Mouse (Mus musculus) cerebellum, adult 2 months (tissue): ENCODE results near the gene B4galt7. TPM values are rescaled to one million over a fixed set of nuclear protein-coding genes. Genes with fewer than 3 reads are reported as not detected.

Source experiments
- DNase-seq, 2 experiments: peaks; one replicate each; pipeline ENCODE4 v3.0.0; 2021
- H3K27ac ChIP-seq: fragments of 200-500 bp; 2 replicates; pipeline ENCODE4 v1.5.1; 2012; ENCODE audit warnings: low read length, control low read depth, inconsistent platforms; ENCODE audit not compliant: insufficient read depth
- H3K27me3 ChIP-seq: fragments of 200-500 bp; 2 replicates; pipeline ENCODE4 v1.6.1; 2012; ENCODE audit warnings: inconsistent platforms, mild to moderate bottlenecking, low read length, moderate library complexity; ENCODE audit not compliant: control insufficient read depth, insufficient read depth
- H3K4me1 ChIP-seq: fragments of 200-500 bp; 2 replicates; pipeline ENCODE4 v1.6.1; 2011; ENCODE audit warnings: low read length; ENCODE audit not compliant: control insufficient read depth, insufficient read depth
- H3K4me3 ChIP-seq: fragments of 200-500 bp; replicated peaks from 2 replicates; pipeline ENCODE3; 2011; ENCODE audit warnings: mild to moderate bottlenecking, low read depth, low read length, control low read depth; ENCODE audit not compliant: insufficient read depth
- CTCF ChIP-seq: fragments of 200-500 bp; IDR thresholded peaks from 2 replicates; pipeline ENCODE4 v1.5.1; 2011; ENCODE audit warnings: low read depth, mild to moderate bottlenecking, control low read depth, low read length, moderate library complexity, borderline replicate concordance; ENCODE audit not compliant: insufficient read depth
- POLR2A ChIP-seq: fragments of 200-500 bp; IDR thresholded peaks from 2 replicates; pipeline ENCODE4 v1.6.1; 2011; ENCODE audit warnings: low read length, control low read depth, borderline replicate concordance; ENCODE audit not compliant: insufficient read depth
- WGBS: fragments of 180-500 bp; shearing (Covaris S2); methylation state at CpG from one replicate; pipeline ENCODE4 v1.1.7; 2018; 5-methylcytosine and 5-hydroxymethylcytosine counted together
- polyA plus RNA-seq: library from polyadenylated mRNA; depleted of rRNA; stranded (reverse); fragments of >200 nt; gene quantifications from 2 replicates; pipeline ENCODE4 v1.2.3, GENCODE M21; 2012; rRNA removed

B4galt7 gene
- polyA plus RNA-seq, 1 experiment: 32.0 TPM

- no peak overlapping the region for H3K4me3 ChIP-seq
- TF ChIP-seq CTCF: no peak
- TF ChIP-seq POLR2A: no peak
- H3K27me3 ChIP-seq: no peaks in the 10 kb centered on the region
- WGBS: 86% methylated on average over 6 of the region's 6 CpGs
- no peak overlapping the region for H3K27ac ChIP-seq
- no peaks in the 10 kb centered on the region for H3K4me1 ChIP-seq
- no peak for DNase-seq
These were observed 51.3 kb downstream of the B4galt7 start for GRCm38 (mm10) chr13:55650980-55651379.

Other genes starting within 250 kb of the B4galt7 start
- gene Lman2, start 237.1 kb upstream of the B4galt7 start, polyA plus RNA-seq: 65.1 and 66.7 TPM in 2 replicates
- gene Rgs14, start 230.2 kb upstream of the B4galt7 start, polyA plus RNA-seq: 0.30 and 0.46 TPM in 2 replicates
- gene Slc34a1, start 201.7 kb upstream of the B4galt7 start, polyA plus RNA-seq: not detected in 2 replicates
- gene Pfn3, start 184.7 kb upstream of the B4galt7 start, polyA plus RNA-seq: not detected in 2 replicates
- 0.05 and 0.11 TPM in 2 replicates for gene F12, start 173.1 kb upstream of the B4galt7 start, polyA plus RNA-seq
- 52.7 and 53.9 TPM in 2 replicates for gene Grk6, start 154.8 kb upstream of the B4galt7 start, polyA plus RNA-seq
- 10.7 and 13.0 TPM in 2 replicates for gene Prr7, start 135.6 kb upstream of the B4galt7 start, polyA plus RNA-seq
- gene Dbn1, start 111.8 kb upstream of the B4galt7 start, polyA plus RNA-seq: 97.4 and 108 TPM in 2 replicates
- gene Pdlim7, start 86.2 kb upstream of the B4galt7 start, polyA plus RNA-seq: 66.8 and 67.2 TPM in 2 replicates
- gene Dok3, start 70.6 kb upstream of the B4galt7 start, polyA plus RNA-seq: 9.3 and 9.8 TPM in 2 replicates
- gene Ddx41, start 63.2 kb upstream of the B4galt7 start, polyA plus RNA-seq: 66.3 and 70.3 TPM in 2 replicates
- 127 and 128 TPM in 2 replicates for gene Fam193b, start 28.8 kb upstream of the B4galt7 start, polyA plus RNA-seq
- 107 and 113 TPM in 2 replicates for gene Tmed9, start 26.2 kb upstream of the B4galt7 start, polyA plus RNA-seq
- gene Caml, start 23.1 kb downstream of the B4galt7 start, polyA plus RNA-seq: 63.9 and 64.3 TPM in 2 replicates
- gene Ddx46, start 35.1 kb downstream of the B4galt7 start, polyA plus RNA-seq: 55.3 and 58.6 TPM in 2 replicates
- 63.4 and 72.9 TPM in 2 replicates for gene B230219D22Rik, start 93.2 kb downstream of the B4galt7 start, polyA plus RNA-seq
- gene Txndc15, start 114.8 kb downstream of the B4galt7 start, polyA plus RNA-seq: 74.3 and 74.9 TPM in 2 replicates
- 38.0 and 40.0 TPM in 2 replicates for gene Pcbd2, start 127.5 kb downstream of the B4galt7 start, polyA plus RNA-seq
- gene Catsper3, start 184.7 kb downstream of the B4galt7 start, polyA plus RNA-seq: 0.51 and 0.65 TPM in 2 replicates
- gene Pitx1, start 236.3 kb downstream of the B4galt7 start, polyA plus RNA-seq: 0.03 and 0.05 TPM in 2 replicates